Mouse (Mus musculus): Measurements from ENCODE around the gene Aspg.

DNA sequence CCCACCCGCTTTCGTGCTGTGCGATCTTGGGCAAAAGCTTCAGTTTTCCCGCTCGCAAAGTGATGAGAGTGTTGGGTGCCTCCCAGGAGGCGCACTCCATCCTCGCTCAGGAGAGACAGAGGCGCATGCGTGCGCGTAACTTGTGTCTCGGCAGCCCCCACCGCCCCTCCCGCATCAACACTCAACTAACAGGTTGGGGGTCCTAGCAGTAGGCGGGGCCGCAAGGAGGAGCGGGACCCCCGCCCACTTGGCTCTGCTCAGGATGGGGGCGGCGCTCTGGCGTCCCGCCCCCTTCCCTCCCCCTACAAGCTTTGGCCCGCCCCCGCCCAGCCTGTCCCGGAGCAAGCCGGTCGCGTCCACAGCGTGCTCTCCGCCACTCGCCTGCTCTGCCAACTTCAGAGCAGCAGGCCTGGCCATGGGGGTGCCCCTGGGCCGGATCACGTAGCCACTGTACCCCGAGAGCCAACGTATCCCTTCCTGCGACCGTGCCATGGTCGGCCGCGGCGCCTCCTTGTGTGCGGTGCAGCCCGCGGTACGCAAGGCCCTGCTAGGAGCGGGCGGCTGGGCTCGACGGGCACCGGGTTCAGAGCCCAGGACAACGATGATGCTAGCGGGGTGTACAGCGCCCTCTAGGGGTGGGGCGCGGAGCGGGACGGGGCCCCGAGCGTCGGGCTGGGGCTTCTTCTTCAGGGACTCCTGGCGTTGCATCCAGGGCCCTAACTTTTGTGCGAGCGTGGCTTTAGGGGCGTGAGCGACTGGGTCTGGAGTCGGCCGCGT is 39.6 kb downstream of the Aspg start, which contains the start of gene Kif26a:
- no peak for TF ChIP-seq GATA1 (IDR thresholded peaks at IDR 0.05; ENCODE audit: low read length)
- TF ChIP-seq TAL1 (IDR thresholded peaks at IDR 0.05; ENCODE audit: low read length): no peak
